Mouse (Mus musculus): ENCODE data around the gene Capzb. TPM values are rescaled to one million over a fixed set of nuclear protein-coding genes. Genes with fewer than 3 reads are reported as not detected.

Capzb gene
- polyA plus RNA-seq, 1 experiment from 2014 or later = 401 TPM

DNA sequence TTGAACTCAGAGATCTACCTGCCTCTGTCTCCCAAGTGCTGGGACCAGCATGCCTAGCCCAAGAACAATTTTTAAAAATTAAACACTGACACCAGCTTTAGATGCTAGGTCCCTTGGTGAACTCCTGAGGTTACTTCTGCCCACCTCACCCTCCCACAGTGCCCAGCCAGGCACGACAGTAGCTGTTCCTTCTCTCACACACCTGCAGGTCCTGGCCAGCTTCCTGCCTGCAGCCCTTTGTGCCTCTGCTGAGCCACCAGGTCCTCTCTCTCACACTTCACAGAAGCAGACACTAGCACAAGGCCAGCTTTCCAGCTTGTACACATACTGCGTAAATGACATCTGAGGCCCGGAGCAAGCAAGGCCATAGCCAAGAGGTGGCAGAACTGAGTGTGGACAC, 112.8 kb downstream of the Capzb start:
- DNase-seq (ENCODE audit: low spot score) (no peak), ATAC-seq (no peak)
- no peaks in the 10 kb centered on the region for H3K27me3 ChIP-seq (replicated peaks; ENCODE audit: insufficient read depth, low read length)
- no peak overlapping the region for H3K4me2 ChIP-seq (replicated peaks; ENCODE audit: low read depth, low read length)
- H3K4me3 ChIP-seq (ENCODE audit: low read depth, low read length) = no peak overlapping the region
- WGBS = 92% methylated on average over 3 of the region's 3 CpGs
- no peak overlapping the region for H3K27ac ChIP-seq (ENCODE audit: low read length)
- no peaks in the 10 kb centered on the region; the same call in 1 of the 2 replicates for H3K4me1 ChIP-seq (ENCODE audit: insufficient read depth, low read depth, low read length)
- no peaks in the 10 kb centered on the region for H3K9me3 ChIP-seq (ENCODE audit: low read length)
- H3K36me3 ChIP-seq (ENCODE audit: insufficient read depth, low read length) = peaks cover 5% of the 10 kb centered on the region; the same call in 1 of the 2 replicates
- H3K9ac ChIP-seq (replicated peaks; ENCODE audit: low read depth) = no peak overlapping the region
- no peak for TF ChIP-seq CTCF (IDR thresholded peaks at IDR 0.05)
- no peak for TF ChIP-seq EP300 (IDR thresholded peaks at IDR 0.05)

DNA sequence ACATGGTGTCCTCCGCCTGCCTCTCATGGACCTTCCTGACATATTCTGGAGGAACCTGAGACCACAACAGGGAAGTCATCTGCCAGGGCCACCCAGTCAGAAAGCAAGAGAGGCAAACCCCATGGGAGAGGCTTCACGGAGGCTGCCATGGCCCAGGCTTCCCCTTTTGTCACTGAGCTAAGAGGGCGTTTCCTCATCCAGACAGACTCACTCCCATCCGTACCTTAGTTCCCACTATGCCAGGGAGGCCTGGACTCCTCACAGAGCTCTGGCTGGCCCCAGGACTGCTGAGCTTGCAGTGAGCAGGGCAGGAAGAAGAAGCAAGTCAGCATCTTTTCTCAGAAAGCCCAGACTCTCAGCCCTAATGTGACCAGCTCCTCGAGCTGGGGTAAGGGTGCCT, 115.2 kb downstream of the Capzb start:
- 85% methylated on average over 5 of the region's 5 CpGs for WGBS
- ATAC-seq = no peak
- TF ChIP-seq CTCF (IDR thresholded peaks at IDR 0.05) (no peak), EP300 (IDR thresholded peaks at IDR 0.05) (no peak)

DNA sequence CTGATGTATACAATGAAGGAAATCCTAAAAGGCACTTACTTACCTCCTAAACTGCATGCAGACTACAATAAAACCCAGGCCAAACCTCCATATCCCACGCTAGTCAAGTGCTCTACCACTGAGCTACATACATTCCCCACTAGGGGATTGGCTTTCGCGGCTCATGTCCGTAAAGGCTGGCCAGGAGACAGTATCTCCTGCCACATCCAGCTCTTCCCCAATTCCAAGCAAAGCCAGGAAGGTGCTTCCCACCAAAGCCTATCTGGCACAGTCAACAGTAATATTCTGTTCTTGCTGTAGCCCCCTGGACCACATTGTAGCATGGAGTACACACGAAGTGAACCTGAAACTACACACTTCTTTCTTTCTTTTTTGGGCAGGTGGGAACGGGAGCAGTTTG, 117.0 kb downstream of the Capzb start:
- ATAC-seq (no peak), DNase-seq (ENCODE audit: low spot score) (no peak)
- H3K4me2 ChIP-seq (replicated peaks; ENCODE audit: low read depth, low read length) = peak overlapping the region; percentile 94
- H3K27me3 ChIP-seq (replicated peaks; ENCODE audit: insufficient read depth, low read length) = no peaks in the 10 kb centered on the region
- WGBS = 25% methylated on average over 6 of the region's 6 CpGs
- H3K36me3 ChIP-seq (ENCODE audit: insufficient read depth, low read length) = no peaks in the 10 kb centered on the region
- H3K4me1 ChIP-seq (ENCODE audit: insufficient read depth, low read depth, low read length) = peaks cover 7% of the 10 kb centered on the region; the same call in 1 of the 2 replicates
- no peaks in the 10 kb centered on the region for H3K9me3 ChIP-seq (ENCODE audit: low read length)
- peak overlapping the region; percentile 81 for H3K4me3 ChIP-seq (ENCODE audit: low read depth, low read length)
- H3K27ac ChIP-seq (ENCODE audit: low read length) = peak overlapping the region; percentile 69; the same call in 1 of the 2 replicates
- no peak; the same call in 1 of the 2 replicates for TF ChIP-seq CTCF (IDR thresholded peaks at IDR 0.05)
- TF ChIP-seq EP300 (IDR thresholded peaks at IDR 0.05) = no peak
- peak overlapping the region; percentile 75; the same call in 1 of the 2 replicates for H3K9ac ChIP-seq (replicated peaks; ENCODE audit: low read depth)

More for the DNA sequence above, 115.2 kb downstream of the Capzb start:
- Histone ChIP-seq H3K4me3 (ENCODE audit: low read depth, low read length) (no peak overlapping the region), H3K27me3 (replicated peaks; ENCODE audit: insufficient read depth, low read length) (no peaks in the 10 kb centered on the region), H3K9me3 (ENCODE audit: low read length) (no peaks in the 10 kb centered on the region), H3K27ac (ENCODE audit: low read length) (no peak overlapping the region), H3K4me2 (replicated peaks; ENCODE audit: low read depth, low read length) (no peak overlapping the region), H3K4me1 (ENCODE audit: insufficient read depth, low read depth, low read length) (peaks cover 7% of the 10 kb centered on the region; the same call in 1 of the 2 replicates), H3K9ac (replicated peaks; ENCODE audit: low read depth) (no peak overlapping the region), H3K36me3 (ENCODE audit: insufficient read depth, low read length) (no peaks in the 10 kb centered on the region)
- DNase-seq (ENCODE audit: low spot score) = no peak

DNA sequence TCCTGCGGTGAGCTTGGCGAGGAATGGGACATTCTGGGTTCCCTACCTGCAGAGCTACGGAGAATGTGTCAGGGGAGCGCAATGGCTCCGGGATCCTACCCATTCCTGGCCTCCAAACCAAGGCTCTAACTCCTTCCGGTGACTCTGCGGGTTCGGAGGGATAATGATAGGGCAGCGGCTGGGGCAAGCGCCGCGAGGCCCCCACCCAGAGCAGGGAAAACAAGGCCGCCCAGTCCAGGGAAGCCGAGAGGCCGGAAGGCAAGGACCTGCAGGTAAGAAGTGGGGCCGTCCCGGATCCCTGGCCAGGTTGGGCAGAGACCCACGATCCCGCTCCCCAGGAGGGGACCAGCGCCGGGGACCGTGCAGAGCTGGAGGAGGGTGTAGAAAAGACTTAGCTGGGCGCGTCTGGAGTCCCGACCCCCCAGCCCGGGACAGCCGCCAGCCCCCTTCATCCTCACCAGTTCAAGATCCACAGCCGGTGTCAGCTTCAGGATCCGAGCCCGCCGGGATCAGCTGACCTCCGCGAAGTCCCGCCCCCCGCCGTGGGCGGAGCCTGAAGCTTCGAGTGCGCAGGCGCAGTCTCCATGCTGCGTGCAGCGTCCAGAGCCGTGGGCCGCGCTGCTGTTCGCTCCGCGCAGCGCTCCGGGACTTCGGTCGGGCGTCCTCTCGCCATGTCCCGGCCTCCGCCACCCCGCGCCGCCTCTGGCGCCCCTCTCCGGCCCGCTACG, 117.6 kb downstream of the Capzb start, which contains the start of the genes Pqlc2 and Akr7a5:
Pqlc2 (minus strand) TSS at position 538 of the 728 bp plus-strand sequence.
Akr7a5 (plus strand) TSS at position 574 of the 728 bp plus-strand sequence.
- Histone ChIP-seq H3K4me2 (replicated peaks; ENCODE audit: low read depth, low read length) (peak within 1 kb of the TSS; percentile 94), H3K4me1 (ENCODE audit: insufficient read depth, low read depth, low read length) (peaks cover 7% of the 10 kb centered on the region; the same call in 1 of the 2 replicates), H3K27ac (ENCODE audit: low read length) (peak within 1 kb of the TSS; percentile 69), H3K9me3 (ENCODE audit: low read length) (no peaks in the 10 kb centered on the region), H3K36me3 (ENCODE audit: insufficient read depth, low read length) (0 out of 2 replicates have a peak, but pooled peaks cover 6% of the 10 kb centered on the region), H3K27me3 (replicated peaks; ENCODE audit: insufficient read depth, low read length) (no peaks in the 10 kb centered on the region), H3K4me3 (ENCODE audit: low read depth, low read length) (peak within 1 kb of the TSS; percentile 81), H3K9ac (replicated peaks; ENCODE audit: low read depth) (peak within 1 kb of the TSS; percentile 75)
- DNase-seq (ENCODE audit: low spot score) = peak; percentile 95
- ATAC-seq = peak; percentile 93
- peak; percentile 40 for TF ChIP-seq CTCF (IDR thresholded peaks at IDR 0.05)
- TF ChIP-seq EP300 (IDR thresholded peaks at IDR 0.05) = no peak
- WGBS = 2% methylated on average over 53 of the region's 63 CpGs

DNA sequence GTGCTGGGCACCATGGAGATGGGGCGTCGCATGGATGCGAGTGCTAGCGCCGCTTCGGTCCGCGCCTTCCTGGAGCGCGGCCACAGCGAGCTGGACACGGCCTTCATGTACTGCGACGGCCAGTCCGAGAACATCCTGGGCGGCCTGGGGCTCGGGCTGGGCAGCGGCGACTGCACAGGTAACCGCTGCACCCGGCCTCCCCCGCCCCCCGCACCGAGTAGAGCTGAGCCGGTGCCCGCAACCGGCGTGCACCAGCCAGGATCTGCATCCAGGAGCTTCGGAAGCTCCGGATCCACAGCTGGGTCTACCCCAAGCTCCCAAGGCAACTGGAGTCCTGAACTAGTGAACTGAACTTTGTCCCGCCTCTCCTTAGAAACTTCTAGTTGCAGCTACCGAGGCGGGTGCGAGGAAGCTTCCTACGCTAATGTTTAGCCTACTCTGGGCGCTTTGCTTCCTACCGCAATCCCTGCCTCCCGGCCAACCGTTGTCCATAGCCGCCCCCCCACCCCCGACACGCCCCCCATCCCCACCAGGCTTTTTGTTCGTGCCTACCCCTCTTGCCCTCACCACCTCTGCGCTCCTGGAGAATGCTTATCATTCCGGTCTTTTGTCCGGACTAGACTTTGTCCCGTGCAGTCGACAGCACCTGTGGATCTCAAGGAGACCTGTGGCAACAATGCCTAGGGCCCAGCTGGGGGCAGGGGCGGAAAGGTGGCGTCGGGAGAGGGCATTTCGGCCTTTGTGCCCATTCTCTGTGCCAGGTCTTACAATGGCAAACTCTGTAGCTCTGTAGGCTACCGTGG, 118.4 kb downstream of the Capzb start:
- ATAC-seq = peak; percentile 74; the same call in 1 of the 2 replicates
- H3K36me3 ChIP-seq (ENCODE audit: insufficient read depth, low read length) = 0 out of 2 replicates have a peak, but pooled peaks cover 6% of the 10 kb centered on the region
- H3K27me3 ChIP-seq (replicated peaks; ENCODE audit: insufficient read depth, low read length) = no peaks in the 10 kb centered on the region
- H3K9me3 ChIP-seq (ENCODE audit: low read length) = no peaks in the 10 kb centered on the region
- 1% methylated on average over 49 of the region's 53 CpGs for WGBS
- H3K4me3 ChIP-seq (ENCODE audit: low read depth, low read length) = peak overlapping the region; percentile 81
- H3K9ac ChIP-seq (replicated peaks; ENCODE audit: low read depth) = peak overlapping the region; percentile 75
- no peak for DNase-seq (ENCODE audit: low spot score)
- TF ChIP-seq EP300 (IDR thresholded peaks at IDR 0.05) = no peak
- no peak for TF ChIP-seq CTCF (IDR thresholded peaks at IDR 0.05)
- H3K4me2 ChIP-seq (replicated peaks; ENCODE audit: low read depth, low read length) = peak overlapping the region; percentile 94
- H3K4me1 ChIP-seq (ENCODE audit: insufficient read depth, low read depth, low read length) = peaks cover 7% of the 10 kb centered on the region; the same call in 1 of the 2 replicates
- peak overlapping the region; percentile 69 for H3K27ac ChIP-seq (ENCODE audit: low read length)

DNA sequence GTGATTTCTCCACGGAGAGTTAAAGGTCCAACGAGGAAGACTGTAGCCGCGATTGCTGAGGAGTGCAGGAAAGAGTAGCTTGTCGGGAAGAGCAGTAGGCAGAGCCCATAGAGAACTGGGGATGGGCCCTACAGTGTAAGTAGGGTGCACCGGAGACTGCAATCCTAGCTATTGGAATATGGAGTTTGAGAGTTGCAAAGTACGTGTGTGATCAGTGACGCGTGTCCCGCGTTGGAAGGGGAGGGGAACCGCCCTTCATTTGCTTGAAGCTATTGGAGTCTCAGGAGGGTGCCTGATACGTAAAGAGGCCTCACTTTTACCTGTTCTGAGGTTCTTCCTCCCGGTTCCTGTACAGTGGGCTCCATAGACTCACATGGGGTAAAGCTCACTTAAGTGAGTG, 119.0 kb downstream of the Capzb start:
- WGBS = 18% methylated on average over 14 of the region's 14 CpGs
- DNase-seq (ENCODE audit: low spot score) = no peak
- peak overlapping the region; percentile 94 for H3K4me2 ChIP-seq (replicated peaks; ENCODE audit: low read depth, low read length)

More for the DNA sequence above, 119.0 kb downstream of the Capzb start:
- 0 out of 2 replicates have a peak overlapping the region, but pooled peaks have one; percentile 8 for H3K9ac ChIP-seq (replicated peaks; ENCODE audit: low read depth)
- H3K4me3 ChIP-seq (ENCODE audit: low read depth, low read length) = peak overlapping the region; percentile 81
- H3K27ac ChIP-seq (ENCODE audit: low read length) = no peak overlapping the region
- 0 out of 2 replicates have a peak, but pooled peaks cover 6% of the 10 kb centered on the region for H3K36me3 ChIP-seq (ENCODE audit: insufficient read depth, low read length)
- no peaks in the 10 kb centered on the region for H3K27me3 ChIP-seq (replicated peaks; ENCODE audit: insufficient read depth, low read length)
- H3K4me1 ChIP-seq (ENCODE audit: insufficient read depth, low read depth, low read length) = peaks cover 7% of the 10 kb centered on the region; the same call in 1 of the 2 replicates
- no peak for ATAC-seq
- TF ChIP-seq EP300 (IDR thresholded peaks at IDR 0.05) (no peak), CTCF (IDR thresholded peaks at IDR 0.05) (no peak)
- H3K9me3 ChIP-seq (ENCODE audit: low read length) = no peaks in the 10 kb centered on the region

Data from lung, postnatal 0 days (tissue).